Mouse (Mus musculus): ENCODE measurements at regions not wholly inside any gene's neighbourhood (a gene's known extent, or its start where the extent isn't known, plus 50 kb on each side); places are given as distances from the start of the nearest gene placed in this dataset.

GRCm38 (mm10) chr11:32961600-32961999, 137.2 kb upstream of the Smim23 start:
- H3K4me1 ChIP-seq (replicated peaks; ENCODE audit: control insufficient read depth, insufficient read depth, low read length), result no peaks in the 10 kb centered on the region
- ATAC-seq (replicated peaks; ENCODE audit: low FRiP score) (no peak), DNase-seq (ENCODE audit: low spot score) (no peak)
- H3K4me3 ChIP-seq (ENCODE audit: low read depth, low read length), result no peak overlapping the region
- no peaks in the 10 kb centered on the region for H3K36me3 ChIP-seq (ENCODE audit: control insufficient read depth, insufficient read depth, low read length)
- no peak overlapping the region for H3K27ac ChIP-seq (ENCODE audit: low read depth, low read length)
- no peak overlapping the region for H3K9ac ChIP-seq (ENCODE audit: low read depth, low read length)
- 63% methylated on average over 3 of the region's 3 CpGs for whole genome bisulfite sequencing
- no peaks in the 10 kb centered on the region for H3K27me3 ChIP-seq (replicated peaks; ENCODE audit: control insufficient read depth, insufficient read depth, low read length)
- no peak overlapping the region for H3K4me2 ChIP-seq
- H3K9me3 ChIP-seq (ENCODE audit: control insufficient read depth, low read length), result no peaks in the 10 kb centered on the region

GRCm38 (mm10) chr11:32958961-32959360, 134.6 kb upstream of the Smim23 start:
- no peak for DNase-seq (ENCODE audit: low spot score)
- no peak overlapping the region for H3K4me3 ChIP-seq (ENCODE audit: low read depth, low read length)
- no peak overlapping the region for H3K9ac ChIP-seq (ENCODE audit: low read depth, low read length)
- H3K9me3 ChIP-seq (ENCODE audit: control insufficient read depth, low read length), result no peaks in the 10 kb centered on the region
- no peak overlapping the region for H3K4me2 ChIP-seq
- H3K27ac ChIP-seq (ENCODE audit: low read depth, low read length), result no peak overlapping the region
- no peaks in the 10 kb centered on the region for H3K36me3 ChIP-seq (ENCODE audit: control insufficient read depth, insufficient read depth, low read length)
- no peaks in the 10 kb centered on the region for H3K27me3 ChIP-seq (replicated peaks; ENCODE audit: control insufficient read depth, insufficient read depth, low read length)
- 74% methylated on average over 5 of the region's 5 CpGs for WGBS
- no peaks in the 10 kb centered on the region for H3K4me1 ChIP-seq (replicated peaks; ENCODE audit: control insufficient read depth, insufficient read depth, low read length)
- ATAC-seq (replicated peaks; ENCODE audit: low FRiP score), result no peak

- Histone ChIP-seq H3K4me2 (no peak overlapping the region), H3K36me3 (ENCODE audit: control insufficient read depth, insufficient read depth, low read length) (no peaks in the 10 kb centered on the region), H3K4me1 (replicated peaks; ENCODE audit: control insufficient read depth, insufficient read depth, low read length) (no peaks in the 10 kb centered on the region), H3K4me3 (ENCODE audit: low read depth, low read length) (no peak overlapping the region), H3K9ac (ENCODE audit: low read depth, low read length) (no peak overlapping the region), H3K27ac (ENCODE audit: low read depth, low read length) (no peak overlapping the region), H3K27me3 (replicated peaks; ENCODE audit: control insufficient read depth, insufficient read depth, low read length) (no peaks in the 10 kb centered on the region), H3K9me3 (ENCODE audit: control insufficient read depth, low read length) (no peaks in the 10 kb centered on the region)
- ATAC-seq (replicated peaks; ENCODE audit: low FRiP score) (no peak), DNase-seq (ENCODE audit: low spot score) (no peak)
- WGBS, result 27% methylated on average over 7 of the region's 7 CpGs
Observed at GRCm38 (mm10) chr11:32956993-32957392, 132.6 kb upstream of the Smim23 start.

- H3K36me3 ChIP-seq (ENCODE audit: control insufficient read depth, insufficient read depth, low read length), result no peaks in the 10 kb centered on the region
- ATAC-seq (replicated peaks; ENCODE audit: low FRiP score) (no peak), DNase-seq (ENCODE audit: low spot score) (no peak)
- H3K9me3 ChIP-seq (ENCODE audit: control insufficient read depth, low read length), result no peaks in the 10 kb centered on the region
- H3K9ac ChIP-seq (ENCODE audit: low read depth, low read length), result no peak overlapping the region
- no peak overlapping the region for H3K4me3 ChIP-seq (ENCODE audit: low read depth, low read length)
- H3K27ac ChIP-seq (ENCODE audit: low read depth, low read length), result no peak overlapping the region
- no peak overlapping the region for H3K4me2 ChIP-seq
- no peaks in the 10 kb centered on the region for H3K4me1 ChIP-seq (replicated peaks; ENCODE audit: control insufficient read depth, insufficient read depth, low read length)
- H3K27me3 ChIP-seq (replicated peaks; ENCODE audit: control insufficient read depth, insufficient read depth, low read length), result no peaks in the 10 kb centered on the region
Observed at GRCm38 (mm10) chr11:32952271-32952670, 127.9 kb upstream of the Smim23 start.

- Histone ChIP-seq H3K9me3 (ENCODE audit: control insufficient read depth, low read length) (no peaks in the 10 kb centered on the region), H3K4me2 (no peak overlapping the region), H3K27ac (ENCODE audit: low read depth, low read length) (no peak overlapping the region), H3K9ac (ENCODE audit: low read depth, low read length) (no peak overlapping the region), H3K4me3 (ENCODE audit: low read depth, low read length) (no peak overlapping the region), H3K36me3 (ENCODE audit: control insufficient read depth, insufficient read depth, low read length) (no peaks in the 10 kb centered on the region), H3K4me1 (replicated peaks; ENCODE audit: control insufficient read depth, insufficient read depth, low read length) (no peaks in the 10 kb centered on the region; the same call in 1 of the 2 replicates), H3K27me3 (replicated peaks; ENCODE audit: control insufficient read depth, insufficient read depth, low read length) (no peaks in the 10 kb centered on the region)
- no peak for ATAC-seq (replicated peaks; ENCODE audit: low FRiP score)
- WGBS, result 81% methylated on average over 4 of the region's 4 CpGs
- no peak for DNase-seq (ENCODE audit: low spot score)
Observed at GRCm38 (mm10) chr11:32948132-32948531, 123.7 kb upstream of the Smim23 start.

- DNase-seq (ENCODE audit: low spot score), result no peak
Observed at GRCm38 (mm10) chr11:32946481-32947001, 122.1 kb upstream of the Smim23 start.

DNA sequence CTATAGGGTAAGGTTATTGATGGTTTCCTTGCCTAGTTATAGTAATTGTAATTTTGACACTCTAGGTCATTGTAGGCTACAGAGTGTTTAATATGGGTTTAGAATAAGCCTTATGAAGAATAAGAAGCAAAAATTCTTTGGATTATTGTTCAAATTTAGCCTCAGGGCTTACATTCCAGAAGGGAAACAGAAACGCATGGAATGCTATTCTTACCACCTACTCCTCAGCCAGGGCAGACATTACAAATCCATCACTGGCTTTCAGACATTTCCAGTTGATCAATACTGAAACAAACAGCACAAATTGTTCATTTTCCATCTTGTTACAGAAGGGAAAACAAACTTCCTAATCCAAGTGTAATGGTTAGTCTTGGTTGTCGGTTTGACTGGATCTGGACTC, 120.7 kb upstream of the Smim23 start:
- H3K9ac ChIP-seq (ENCODE audit: low read depth, low read length), result no peak overlapping the region
- WGBS, result 64% methylated on average over 2 of the region's 2 CpGs
- H3K9me3 ChIP-seq (ENCODE audit: control insufficient read depth, low read length), result no peaks in the 10 kb centered on the region
- H3K27ac ChIP-seq (ENCODE audit: low read depth, low read length), result no peak overlapping the region
- H3K4me1 ChIP-seq (replicated peaks; ENCODE audit: control insufficient read depth, insufficient read depth, low read length), result no peaks in the 10 kb centered on the region; the same call in 1 of the 2 replicates
- H3K27me3 ChIP-seq (replicated peaks; ENCODE audit: control insufficient read depth, insufficient read depth, low read length), result no peaks in the 10 kb centered on the region
- H3K4me3 ChIP-seq (ENCODE audit: low read depth, low read length), result no peak overlapping the region
- ATAC-seq (replicated peaks; ENCODE audit: low FRiP score), result no peak
- no peak overlapping the region for H3K4me2 ChIP-seq
- H3K36me3 ChIP-seq (ENCODE audit: control insufficient read depth, insufficient read depth, low read length), result no peaks in the 10 kb centered on the region
- no peak for DNase-seq (ENCODE audit: low spot score)

More at GRCm38 (mm10) chr11:32946481-32947001, 122.1 kb upstream of the Smim23 start:
- ATAC-seq (replicated peaks; ENCODE audit: low FRiP score), result no peak
- Histone ChIP-seq H3K4me3 (ENCODE audit: low read depth, low read length) (no peak overlapping the region), H3K9me3 (ENCODE audit: control insufficient read depth, low read length) (no peaks in the 10 kb centered on the region), H3K4me1 (replicated peaks; ENCODE audit: control insufficient read depth, insufficient read depth, low read length) (no peaks in the 10 kb centered on the region; the same call in 1 of the 2 replicates), H3K4me2 (no peak overlapping the region), H3K9ac (ENCODE audit: low read depth, low read length) (no peak overlapping the region), H3K36me3 (ENCODE audit: control insufficient read depth, insufficient read depth, low read length) (no peaks in the 10 kb centered on the region), H3K27me3 (replicated peaks; ENCODE audit: control insufficient read depth, insufficient read depth, low read length) (no peaks in the 10 kb centered on the region), H3K27ac (ENCODE audit: low read depth, low read length) (no peak overlapping the region)
- 40% methylated on average over 3 of the region's 3 CpGs for WGBS

DNA sequence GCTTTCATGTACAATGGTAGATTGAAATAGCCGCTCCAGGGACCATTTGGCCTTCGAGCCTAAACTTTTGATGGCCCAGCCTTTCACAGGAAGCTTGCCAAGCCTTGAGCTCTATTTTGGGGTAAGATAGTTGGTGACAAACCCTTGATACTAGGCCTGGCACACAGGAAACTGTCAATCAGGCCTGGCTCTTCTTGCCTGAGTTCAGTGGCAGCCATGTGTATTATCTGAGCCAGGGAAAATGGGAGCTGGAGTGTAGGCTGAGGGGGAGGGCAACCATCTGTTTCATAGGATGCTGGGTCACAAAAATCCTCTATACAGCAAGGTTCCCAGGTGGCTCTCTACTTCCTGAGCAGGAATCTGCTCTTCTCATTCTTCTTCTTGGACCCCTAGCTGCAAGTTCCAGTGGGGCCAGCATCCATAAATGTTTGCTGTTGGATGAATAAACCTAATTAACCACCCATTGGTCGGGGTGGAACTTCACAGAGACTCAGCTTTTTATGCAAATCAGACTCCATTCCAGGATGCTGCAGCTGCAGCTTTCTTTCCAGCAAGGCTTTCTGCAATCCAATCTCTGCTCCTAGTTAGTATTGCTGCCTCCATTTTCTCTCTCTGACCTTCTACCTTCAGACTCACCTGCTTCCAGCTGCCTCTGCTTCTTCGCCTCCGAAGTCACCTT, 117.1 kb upstream of the Smim23 start:
- Histone ChIP-seq H3K27ac (ENCODE audit: low read depth, low read length) (no peak overlapping the region), H3K9me3 (ENCODE audit: control insufficient read depth, low read length) (no peaks in the 10 kb centered on the region), H3K4me3 (ENCODE audit: low read depth, low read length) (no peak overlapping the region), H3K27me3 (replicated peaks; ENCODE audit: control insufficient read depth, insufficient read depth, low read length) (no peaks in the 10 kb centered on the region), H3K4me1 (replicated peaks; ENCODE audit: control insufficient read depth, insufficient read depth, low read length) (no peaks in the 10 kb centered on the region; the same call in 1 of the 2 replicates), H3K4me2 (no peak overlapping the region), H3K36me3 (ENCODE audit: control insufficient read depth, insufficient read depth, low read length) (no peaks in the 10 kb centered on the region), H3K9ac (ENCODE audit: low read depth, low read length) (no peak overlapping the region)
- ATAC-seq (replicated peaks; ENCODE audit: low FRiP score) (no peak), DNase-seq (ENCODE audit: low spot score) (no peak)
- 64% methylated on average over 5 of the region's 5 CpGs for WGBS

DNA sequence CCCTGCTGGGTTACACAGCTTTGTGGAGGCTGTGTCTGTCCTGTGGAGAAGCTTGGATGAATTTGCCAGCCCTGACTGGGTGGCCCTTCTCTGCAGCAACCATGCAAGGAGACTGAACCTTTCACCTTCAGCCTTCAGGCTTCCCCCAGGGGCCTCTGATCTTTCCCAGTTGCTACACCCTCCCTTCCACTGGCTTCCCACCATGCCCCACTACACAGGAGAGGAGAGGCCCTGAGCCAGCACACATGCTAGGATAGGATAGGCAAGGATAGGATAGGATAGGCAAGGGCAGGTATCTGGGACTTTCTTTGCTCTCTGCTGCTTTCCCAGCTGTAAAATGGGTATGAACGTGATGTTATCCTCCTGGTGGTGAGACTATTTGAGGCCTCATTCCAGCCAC, 114.7 kb upstream of the Smim23 start:
- DNase-seq (ENCODE audit: low spot score) (no peak), ATAC-seq (replicated peaks; ENCODE audit: low FRiP score) (no peak)
- H3K4me1 ChIP-seq (replicated peaks; ENCODE audit: control insufficient read depth, insufficient read depth, low read length), result no peaks in the 10 kb centered on the region
- H3K27ac ChIP-seq (ENCODE audit: low read depth, low read length), result no peak overlapping the region
- H3K4me2 ChIP-seq, result no peak overlapping the region
- H3K27me3 ChIP-seq (replicated peaks; ENCODE audit: control insufficient read depth, insufficient read depth, low read length), result no peaks in the 10 kb centered on the region
- no peaks in the 10 kb centered on the region for H3K9me3 ChIP-seq (ENCODE audit: control insufficient read depth, low read length)
- H3K9ac ChIP-seq (ENCODE audit: low read depth, low read length), result no peak overlapping the region
- H3K4me3 ChIP-seq (ENCODE audit: low read depth, low read length), result no peak overlapping the region
- H3K36me3 ChIP-seq (ENCODE audit: control insufficient read depth, insufficient read depth, low read length), result no peaks in the 10 kb centered on the region
- WGBS, result 81% methylated on average over 1 of the region's 1 CpGs
